Mouse (Mus musculus) ZHBTc4 (cell line): ENCODE measurements around the gene Dffa.
"Not testable (repeated sequence)": the region's sequence is repeated elsewhere in the genome, so short reads cannot be mapped to it uniquely, and the experiment has no call there.

ENCODE experiments used
- DNase-seq: peaks from one replicate; pipeline ENCODE4 v3.0.0-alpha.2; 2011; ENCODE audit warnings: low read depth, low spot score

Gene Dffa

DNA sequence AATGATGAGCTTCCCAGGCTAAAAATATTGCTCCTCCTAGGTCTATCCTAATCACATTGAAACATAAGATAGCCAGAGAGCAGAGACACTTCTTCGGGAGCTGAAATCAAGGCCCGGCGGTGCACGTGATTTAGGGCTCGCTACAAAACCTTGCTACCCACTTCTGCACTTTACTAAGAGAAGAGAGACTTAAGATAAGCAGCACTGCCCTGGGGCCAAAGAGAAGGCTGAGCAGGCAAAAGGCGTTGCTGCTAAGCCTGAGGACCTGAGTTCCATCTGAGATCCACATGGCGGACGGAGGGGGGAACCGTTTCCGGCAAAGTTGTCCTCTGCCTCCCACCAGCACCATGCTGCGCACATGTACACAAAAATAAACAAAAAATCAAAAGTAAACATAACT, 5.4 kb upstream of the Dffa start:
- no peak for DNase-seq

DNA sequence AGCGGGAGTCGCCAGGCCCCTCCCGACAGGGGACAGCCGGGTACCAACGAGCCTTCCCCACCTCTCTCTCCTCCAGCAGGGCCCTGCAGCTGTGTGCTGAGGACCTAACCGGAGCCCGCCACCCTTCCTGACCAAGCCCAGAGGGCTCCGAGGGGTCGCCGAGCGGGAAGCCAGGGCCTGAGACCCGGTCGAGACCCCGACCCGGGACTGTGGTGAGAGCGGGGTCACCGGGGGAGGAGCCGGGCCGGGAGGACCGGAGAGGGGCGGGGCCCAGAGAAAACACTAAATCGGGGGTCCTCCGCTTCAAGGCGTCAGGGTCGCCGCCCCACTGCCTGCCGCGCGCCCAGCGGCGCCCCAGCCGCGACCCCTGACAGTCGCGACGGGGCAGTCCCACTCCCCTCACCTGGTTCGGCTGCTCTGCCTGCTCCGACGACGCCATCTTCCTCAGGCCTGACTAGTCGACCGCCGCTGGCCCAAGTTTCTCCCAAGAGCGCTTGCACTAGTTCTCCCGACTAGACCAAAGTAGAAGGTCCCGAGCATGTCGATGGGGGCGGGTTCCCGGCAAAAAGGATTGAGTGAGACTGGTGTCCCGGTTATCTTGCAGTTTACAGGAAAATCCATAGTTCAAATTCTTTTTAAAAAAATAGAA, 4.5 kb upstream of the Dffa start, which contains the start of gene Pex14:
Gene Pex14 (minus strand): TSS at position 508 of the 649 bp plus-strand sequence.
- peak; percentile 94 for DNase-seq

DNA sequence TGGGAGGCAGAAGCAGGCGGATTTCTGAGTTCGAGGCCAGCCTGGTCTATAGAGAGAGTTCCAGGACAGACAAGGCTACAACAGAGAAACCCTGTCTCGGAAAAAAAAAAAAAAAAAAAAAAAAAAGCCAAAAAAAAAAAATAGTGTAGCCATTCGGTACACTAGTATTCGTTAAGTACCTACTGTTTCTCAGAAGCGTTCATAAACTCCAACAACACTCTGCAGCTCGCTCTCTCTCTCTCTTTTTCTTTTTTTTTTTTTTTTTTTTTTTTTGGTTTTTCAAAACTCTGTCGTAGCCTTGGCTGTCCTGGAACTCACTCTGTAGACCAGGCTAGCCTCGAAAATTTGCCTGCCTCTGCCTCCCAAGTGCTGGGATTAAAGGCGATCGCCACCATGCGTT, 3.5 kb upstream of the Dffa start:
- not testable (repeated sequence) for DNase-seq

DNA sequence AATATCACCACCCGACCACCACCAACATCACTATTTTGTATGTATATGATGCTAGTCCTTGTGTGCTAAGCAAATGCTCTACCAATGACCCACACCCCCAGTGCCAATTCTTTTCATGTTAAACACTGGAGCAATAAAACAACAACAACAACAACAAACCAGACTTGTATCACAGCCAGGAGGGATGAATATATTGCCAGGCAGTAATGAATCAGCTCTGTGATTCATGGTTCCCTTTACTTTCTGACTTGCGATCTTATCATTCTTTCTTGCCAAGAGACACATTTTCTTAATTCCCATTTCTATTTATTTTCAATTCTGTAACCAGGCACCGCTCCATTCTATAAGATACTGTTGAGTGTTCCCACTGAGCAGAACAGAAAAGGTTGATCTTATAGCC, 2.5 kb upstream of the Dffa start:
- DNase-seq: no peak

DNA sequence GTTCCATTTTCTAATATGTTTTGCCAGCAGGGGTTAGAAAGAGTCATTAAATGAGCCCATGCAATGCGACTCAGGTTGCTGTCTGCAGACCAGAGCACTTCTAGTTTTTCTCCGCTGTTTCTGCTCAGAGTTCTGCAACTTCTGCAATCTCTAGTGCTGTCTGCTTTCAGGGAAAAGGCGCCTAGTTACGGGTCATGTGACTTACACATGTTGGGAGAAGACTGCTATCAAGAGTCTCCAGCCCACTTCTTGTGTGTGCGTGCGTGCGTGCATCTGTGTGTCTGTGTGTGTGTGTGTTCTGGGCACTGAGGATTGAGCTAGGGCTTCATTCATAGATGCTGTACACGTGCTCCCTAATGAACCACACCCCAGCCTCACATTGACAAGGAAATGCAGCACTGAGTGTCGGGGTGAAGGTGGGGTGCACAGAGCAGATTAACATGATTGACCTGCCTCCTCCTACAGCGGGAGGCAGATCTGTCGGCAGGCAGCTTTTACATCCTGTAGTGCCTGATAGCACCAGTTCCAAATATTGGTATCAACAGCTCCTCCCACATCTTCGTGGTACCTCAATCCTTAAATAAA, 16.1 kb downstream of the Dffa start:
- not testable (repeated sequence) for DNase-seq

DNA sequence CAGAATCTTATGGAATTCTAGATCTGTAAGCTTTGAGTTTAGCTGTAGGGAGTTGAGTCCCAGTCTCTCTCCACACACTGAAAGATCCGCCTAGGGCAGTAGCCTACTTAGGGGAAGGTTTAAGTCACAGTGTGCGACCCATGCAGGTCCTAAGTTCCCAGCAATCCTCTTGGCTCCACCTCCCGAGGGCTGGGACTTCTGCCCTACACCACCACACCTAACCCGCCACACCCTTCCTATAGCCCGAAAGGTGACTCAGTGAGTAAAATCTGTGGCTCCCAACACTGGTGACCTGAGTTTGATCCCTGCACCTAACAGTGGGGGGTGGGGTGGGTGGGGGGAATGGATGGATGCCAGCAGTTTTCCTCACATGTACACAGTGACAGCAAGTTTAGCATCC, 19.5 kb downstream of the Dffa start:
- peak; percentile 82 for DNase-seq

DNA sequence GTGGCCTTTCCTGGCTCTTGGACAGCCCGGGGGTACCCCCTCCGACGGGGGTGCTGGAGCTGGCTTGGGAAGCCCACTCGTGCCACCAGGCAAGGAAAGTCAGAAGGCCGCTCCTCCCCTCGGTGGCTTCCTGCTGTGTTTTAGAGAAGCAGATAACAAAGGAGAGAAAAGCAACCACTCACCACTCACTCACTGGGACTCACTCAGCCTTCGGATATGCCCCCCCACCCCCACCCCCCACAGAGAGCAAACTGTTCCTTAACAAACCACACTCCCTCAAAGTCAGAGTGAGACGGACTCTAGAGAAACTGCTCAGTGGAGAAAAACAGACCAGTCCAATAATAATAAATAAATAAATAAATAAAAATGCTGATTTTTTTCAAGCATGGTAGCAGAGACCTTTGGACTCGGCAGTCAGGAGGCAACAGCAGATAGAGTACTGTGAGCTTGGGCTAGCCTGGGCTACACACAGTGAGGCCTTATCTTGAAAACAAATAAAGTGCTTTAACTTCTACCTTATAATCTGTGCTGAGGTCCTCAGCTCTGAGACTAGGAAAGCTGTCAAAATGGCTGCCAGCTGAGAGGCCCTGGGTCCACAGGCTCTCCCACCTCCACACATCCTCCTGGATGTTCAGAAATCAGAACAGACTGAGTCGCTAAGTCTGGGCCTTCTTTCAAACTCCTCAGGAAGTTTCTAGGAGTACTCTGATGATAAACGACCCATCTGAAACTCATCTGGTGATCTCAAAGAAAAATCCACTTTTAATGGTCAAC, 21.6 kb downstream of the Dffa start:
- peak; percentile 94 for DNase-seq

DNA sequence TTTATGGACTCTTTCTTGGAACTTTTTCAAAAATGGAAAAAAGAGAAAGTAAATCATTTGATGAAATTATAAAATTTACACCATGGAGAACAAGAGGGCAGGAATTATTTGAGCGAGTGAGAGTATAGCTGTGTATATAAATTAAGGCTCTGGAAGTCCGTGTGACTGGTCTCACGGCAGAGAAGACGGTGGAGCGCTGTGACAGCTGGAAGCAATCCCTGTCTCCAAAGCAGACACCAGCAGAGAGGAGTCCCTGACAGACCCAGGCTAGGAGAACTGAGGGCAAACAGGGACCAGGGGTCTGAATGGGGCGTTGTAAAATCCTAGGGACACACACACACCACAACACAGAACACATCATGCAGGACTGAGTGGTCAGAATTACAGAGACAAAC, 22.2 kb downstream of the Dffa start:
- no peak for DNase-seq

DNA sequence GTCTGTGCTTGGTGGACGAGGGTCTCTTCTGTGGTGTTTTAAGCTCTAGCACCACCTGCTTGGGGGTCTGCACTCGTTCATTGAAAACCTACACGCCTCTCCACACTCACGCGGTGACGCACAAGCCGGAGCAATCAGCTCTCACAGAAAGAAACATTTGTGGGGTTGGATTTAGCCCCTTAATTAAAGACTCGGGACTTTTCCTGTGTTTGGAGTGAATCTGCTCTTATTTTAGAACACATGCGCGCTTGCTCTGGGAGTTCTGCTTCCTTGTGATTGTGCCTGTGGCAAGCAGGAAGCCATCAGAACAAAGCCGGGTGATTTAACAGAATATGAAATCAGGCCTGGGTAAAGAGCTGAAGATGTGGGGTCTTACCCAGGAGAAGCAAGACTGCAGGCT, 22.7 kb downstream of the Dffa start, which contains the start of gene Cort:
Gene Cort (minus strand): TSS at position 101 of the 400 bp plus-strand sequence.
- no peak for DNase-seq

DNA sequence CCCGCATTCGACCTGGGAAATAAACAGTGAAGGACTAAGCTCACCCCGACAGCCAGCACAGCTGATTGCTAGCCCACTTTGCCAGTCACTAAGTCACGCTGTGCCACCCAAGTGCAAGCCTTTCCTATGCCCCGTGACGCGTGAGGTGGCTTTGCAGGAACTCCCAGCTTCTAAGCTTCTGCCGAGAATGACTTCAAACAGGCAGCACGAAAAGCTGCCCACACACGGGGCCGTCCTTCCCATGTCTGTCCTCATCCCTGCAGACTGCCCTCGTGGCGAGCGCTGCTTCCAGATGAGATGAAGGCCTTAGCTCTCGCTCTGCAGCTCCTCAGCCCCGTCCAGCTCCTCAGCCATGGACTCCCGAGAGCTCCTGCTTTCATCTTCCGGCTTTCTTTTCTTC, 24.5 kb downstream of the Dffa start:
- DNase-seq: no peak

DNA sequence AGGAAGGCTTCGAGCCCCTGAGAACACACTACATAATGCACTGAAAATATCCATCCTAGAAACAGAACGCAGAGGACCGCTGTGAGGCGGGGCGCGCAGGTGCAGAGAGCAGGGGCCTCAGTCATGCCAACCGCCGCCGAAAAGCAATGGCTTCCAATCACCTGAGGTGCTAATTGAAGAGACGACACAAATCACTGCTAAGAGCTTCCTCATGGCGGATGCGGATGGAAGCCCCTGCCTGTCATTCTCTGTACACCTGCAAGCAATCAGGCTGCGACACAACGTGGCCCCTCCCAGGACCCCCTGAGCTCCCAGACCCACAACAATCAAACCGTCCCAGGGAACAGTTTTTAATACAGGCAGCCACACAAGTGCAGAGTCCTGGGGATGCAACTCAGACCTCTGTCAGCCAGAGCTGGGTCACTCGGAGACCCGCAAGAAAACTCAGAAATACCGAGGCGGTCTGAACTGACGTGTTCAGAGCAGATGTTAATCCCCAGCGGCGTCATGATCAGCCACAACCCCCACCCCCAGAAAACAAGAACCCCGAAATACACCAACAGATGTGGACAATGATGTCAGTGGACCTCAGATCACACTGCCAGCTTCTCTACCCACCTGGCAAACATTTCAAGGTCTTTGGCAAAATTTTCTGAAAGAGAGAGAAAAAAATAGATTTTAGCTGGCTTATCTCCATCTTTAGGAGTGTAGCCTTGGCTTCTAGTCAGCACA, 27.2 kb downstream of the Dffa start:
- no peak for DNase-seq

DNA sequence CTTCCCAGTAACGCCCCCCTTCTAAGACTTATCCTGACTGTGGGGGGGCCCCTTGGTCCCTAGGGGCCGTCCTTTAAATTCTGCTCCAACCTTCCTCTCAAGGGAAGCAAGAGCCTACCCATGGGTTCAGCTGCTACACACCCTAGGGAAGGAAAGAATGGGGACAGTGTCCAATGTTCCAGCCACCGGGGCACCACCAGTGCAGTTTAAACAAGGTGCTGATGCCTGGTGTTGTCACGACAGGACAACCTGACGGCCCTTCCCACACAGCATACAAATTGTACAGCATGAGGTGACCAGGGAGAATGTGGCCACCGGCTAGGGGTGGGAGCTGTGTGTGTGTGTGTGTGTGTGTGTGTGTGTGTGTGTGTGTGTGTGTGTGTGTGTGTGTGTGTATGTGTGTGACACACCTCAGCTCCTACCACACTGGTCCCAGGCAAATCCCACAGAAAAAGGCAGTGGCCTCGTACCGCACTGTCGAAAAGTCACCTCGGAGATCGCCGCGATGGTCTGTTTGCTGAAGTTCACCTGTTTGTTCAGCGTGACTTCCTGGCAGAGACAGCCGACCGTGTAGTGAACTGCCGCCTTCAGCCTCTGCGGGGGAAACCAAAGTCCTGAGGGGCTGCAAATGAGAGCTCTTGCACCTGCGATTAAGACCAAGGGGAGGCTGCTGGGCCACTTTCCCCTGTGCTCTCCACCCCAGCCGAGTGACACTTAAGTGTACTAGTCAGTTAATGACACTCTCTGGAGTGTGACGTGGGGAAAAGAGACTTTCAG, 28.0 kb downstream of the Dffa start:
- no peak for DNase-seq

DNA sequence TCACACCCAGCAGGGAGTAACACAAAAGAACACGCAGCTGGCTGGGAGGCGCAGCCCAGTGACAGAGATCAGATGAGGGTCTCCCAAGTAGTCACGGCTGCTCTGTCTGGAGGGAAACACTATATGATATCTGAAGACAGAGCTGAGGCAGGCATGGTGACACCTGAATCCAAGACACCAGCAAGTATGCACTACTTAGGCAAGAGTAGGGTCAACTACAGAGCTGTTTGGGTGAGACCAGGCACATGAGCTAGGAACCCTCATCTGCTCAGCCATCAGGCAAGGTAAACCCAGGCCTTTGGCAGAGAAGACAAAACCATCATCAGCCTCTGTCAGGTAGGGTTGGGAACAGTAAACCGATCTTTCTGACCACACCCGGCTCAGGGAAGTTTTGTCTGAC, 29.4 kb downstream of the Dffa start:
- no peak for DNase-seq

DNA sequence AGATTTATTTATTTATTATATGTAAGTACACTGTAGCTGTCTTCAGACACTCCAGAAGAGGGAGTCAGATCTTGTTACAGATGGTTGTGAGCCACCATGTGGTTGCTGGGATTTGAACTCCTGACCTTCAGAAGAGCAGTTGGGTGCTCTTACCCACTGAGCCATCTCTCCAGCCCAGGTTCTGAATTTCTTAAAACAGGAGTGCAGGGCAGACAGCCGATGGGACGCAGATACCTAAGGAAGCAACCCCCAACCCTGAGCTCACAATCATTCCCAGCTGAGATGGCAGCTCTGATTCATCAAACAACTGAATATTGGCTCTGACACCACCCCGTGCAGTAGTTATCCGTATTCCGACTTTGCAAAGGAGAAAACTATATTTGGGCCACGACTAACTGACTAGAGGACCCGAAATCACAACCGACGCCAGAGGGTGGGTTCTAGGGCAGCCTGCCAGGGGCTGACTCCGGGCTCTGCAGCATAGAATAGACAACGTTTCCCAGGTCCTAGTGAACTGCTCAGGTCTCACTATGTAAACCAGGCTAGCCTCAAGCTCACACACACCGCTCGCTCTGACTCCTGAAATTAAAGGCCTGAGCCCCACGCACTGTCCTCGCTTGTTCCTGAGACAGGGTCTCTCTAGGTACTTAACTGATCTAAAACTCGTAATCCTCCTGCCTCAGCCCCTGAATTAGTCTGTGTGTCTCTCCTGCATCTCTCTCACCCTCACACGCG, 32.3 kb downstream of the Dffa start:
- no peak for DNase-seq

DNA sequence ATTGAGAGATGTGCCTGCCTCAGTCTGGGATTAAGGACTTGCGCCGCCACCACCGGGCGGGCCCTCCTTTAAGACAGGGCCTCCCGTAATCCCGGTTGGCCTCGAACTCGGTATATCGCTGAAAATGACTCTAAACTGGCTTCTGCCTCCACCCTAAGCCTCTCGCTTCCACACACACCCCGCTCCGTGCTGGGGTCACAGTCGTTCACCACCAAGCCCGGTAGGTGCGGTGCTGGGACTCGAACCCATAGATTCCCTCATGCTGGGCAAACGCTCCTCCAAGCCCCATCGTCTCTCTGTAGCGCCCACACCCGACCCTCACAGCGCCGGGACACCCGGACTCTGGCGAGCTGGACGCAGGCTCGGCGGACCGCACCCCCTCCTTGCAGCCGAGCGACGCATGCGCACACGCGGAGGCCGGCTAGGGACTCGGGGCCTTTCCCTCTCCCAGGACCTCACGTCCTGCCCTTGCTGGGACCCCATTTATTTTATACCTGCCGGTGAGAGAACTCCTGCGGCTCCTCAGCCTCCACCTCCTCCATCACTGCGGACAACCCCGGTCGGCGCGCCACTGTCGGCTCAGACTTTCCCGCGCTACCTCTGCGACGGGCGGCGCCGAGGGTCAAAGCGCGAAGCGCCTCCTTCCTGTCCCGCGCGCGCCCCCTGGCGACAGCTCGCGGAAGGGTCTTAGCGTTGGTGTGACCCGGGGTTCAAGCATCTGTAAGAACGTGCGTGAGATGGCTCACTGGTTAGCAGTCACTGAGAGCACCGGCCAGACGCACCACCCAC, 33.2 kb downstream of the Dffa start, which contains the start of gene Cenps:
Gene Cenps (minus strand): TSS at position 648 of the 789 bp plus-strand sequence.
- DNase-seq: peak; percentile 97

DNA sequence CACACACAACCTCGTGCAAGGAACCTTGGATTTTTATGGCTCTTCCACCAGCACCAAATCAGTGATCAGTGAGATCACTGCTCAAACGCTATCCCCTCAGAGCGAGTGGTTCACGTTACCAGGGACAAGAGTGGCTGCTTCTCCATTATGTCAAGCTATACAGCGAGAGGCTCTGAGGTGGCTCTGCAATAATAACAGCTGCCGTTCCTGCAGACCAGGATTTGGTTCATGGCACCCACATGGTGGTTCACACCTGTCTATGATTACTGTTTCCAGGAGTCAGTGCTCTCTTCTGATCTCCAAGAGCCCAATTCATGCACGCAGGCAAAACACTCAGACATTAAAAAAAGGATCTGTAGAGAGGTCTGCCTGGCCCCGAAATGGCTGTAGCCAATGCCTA, 34.6 kb downstream of the Dffa start:
- no peak for DNase-seq

DNA sequence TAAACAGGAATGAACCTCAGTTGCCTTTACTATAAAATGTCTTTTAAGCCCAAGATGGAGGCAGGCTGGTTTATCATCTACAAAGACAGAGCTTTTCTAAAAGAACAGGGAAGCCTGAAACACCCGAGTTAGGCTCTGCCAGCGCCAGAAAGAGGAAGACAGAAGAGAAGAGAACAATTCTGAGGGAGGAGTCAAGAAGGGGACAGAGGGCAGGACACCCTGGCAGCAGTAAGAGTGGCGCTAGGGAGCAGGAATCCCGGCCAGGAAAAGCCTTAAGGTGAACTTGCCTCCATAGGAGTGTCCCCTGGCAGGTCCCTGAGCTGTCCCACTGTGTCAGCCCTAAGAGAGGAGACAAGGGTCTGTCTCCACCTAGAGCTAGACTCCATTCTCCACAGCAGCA, 39.6 kb downstream of the Dffa start:
- no peak for DNase-seq

DNA sequence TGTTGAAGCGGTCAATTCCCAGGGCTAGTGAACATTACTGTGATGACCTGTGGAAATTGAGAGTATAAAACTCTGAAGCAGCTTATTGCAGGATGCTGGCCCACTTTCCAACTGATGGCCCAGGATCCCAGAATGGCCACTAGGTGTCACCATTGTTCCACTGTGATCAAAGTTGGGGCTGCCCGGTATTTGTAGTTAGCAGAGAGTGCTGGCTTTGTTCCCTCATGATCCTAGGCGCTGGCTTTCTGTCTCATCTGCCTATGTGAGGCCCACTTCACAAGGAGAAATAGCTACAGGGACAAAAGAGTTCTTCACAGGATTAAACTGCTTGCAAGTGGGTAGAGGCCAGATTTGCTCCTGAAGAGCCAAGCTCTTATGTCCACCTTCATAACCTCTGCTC, 40.5 kb downstream of the Dffa start:
- DNase-seq: peak; percentile 85

DNA sequence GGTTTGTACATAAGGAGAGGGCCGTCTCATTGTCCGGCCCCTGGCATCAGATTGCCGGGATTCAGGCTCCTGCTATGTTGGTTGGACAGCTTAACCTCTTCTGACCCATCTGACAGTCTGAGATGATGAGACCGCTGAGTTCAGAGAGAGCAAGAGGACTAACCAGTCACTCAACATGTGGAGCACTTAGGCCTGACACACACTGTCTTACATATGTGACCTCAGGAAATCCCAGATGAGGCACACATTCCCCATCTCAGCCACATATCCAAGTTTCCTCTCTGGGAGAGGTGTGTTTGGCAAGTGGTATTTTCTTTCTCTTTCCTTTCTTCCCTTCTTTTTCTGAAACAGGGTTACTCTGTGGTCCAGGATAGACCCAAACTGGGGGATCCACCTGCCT, 41.2 kb downstream of the Dffa start:
- no peak for DNase-seq

DNA sequence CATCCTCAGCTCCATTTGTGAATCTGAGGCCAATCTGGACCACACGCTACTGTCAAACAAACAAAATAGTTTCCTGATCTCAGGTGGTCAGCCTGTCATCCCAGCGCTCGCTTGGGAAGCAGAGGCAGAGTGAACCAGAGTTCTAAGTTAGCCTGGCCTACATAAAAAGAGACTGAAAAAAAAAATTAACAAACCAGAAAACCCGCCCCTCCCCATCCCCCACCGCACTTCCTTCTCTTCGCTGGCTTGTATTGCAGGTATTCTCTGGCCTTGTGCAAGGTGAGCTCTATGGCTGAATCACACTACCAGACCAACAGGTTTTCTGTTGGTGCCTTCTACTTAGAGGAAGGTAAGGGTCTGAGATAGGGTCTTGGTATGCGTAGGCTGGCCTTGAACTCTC, 43.6 kb downstream of the Dffa start:
- no peak for DNase-seq
